In the genomic region with DNA sequence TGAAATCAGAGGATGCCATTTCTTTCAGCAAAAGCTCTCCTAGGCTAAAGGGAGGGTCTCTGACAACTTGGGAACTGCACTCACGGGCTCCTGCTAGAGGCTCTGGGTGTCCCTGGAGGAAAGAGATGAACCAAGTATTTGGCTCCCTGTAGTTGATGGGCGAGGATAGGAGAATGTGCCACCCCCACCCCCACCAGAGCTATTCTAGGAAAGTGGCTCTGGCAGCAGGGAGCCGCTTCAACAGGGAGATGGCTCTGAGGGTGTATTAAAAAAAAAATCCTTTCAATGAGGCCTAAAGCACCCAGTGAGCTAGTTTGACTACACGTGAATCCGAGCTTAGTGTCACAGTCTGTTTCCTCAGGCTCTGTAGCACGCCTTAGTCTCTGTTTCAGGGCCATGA, we compare ENCODE assay signal across 18 mouse cellular contexts. TPM values are rescaled to one million over a fixed set of nuclear protein-coding genes. Genes with fewer than 3 reads are reported as not detected.
DNase-seq lines count a peak whose midpoint lies in the region; ATAC-seq and TF ChIP-seq lines count a peak whose summit lies in the region.
"Had no signal": no experiment of that assay in that cellular context is flagged by ENCODE, and none has a peak within 500 bp of the region (broad histone marks: within the 10 kb centered on the region; RNA-seq: fewer than 3 reads in every experiment).

No protein-coding gene starts in this region.

- peak overlapping the region; percentile 82 for H3K27ac ChIP-seq in left cerebral cortex, adult 2 months
- H3K27ac ChIP-seq: embryonic facial prominence, embryonic 15.5 days; forebrain, embryonic 13.5 days; hindbrain, postnatal 0 days; midbrain, embryonic 12.5 days had no signal

- TF ChIP-seq CTCF in left cerebral cortex, adult 2 months (IDR thresholded peaks at IDR 0.05), result no peak; the same call in 1 of the 2 replicates

- ATAC-seq in frontal cortex, adult (ENCODE audit: low TSS enrichment), result peak; percentile 92
- ATAC-seq: activated CD4-positive, CD25-positive, alpha-beta regulatory T cell, adult 4 months; forebrain, embryonic 13.5 days; hindbrain, postnatal 0 days had no signal

- H3K4me3 ChIP-seq in left cerebral cortex, adult 2 months, result no peak overlapping the region
- H3K4me3 ChIP-seq: embryonic facial prominence, embryonic 15.5 days; forebrain, embryonic 13.5 days; midbrain, embryonic 12.5 days had no signal

- intact Hi-C loops in left cerebral cortex, adult 2 months (cut with DNase I), result loop anchor here (2.0 kb wide), 1 partner anchor 24 kb away; no protein-coding TSS in a partner anchor
- intact Hi-C loops in left cerebral cortex, postnatal 14 days (cut with DNase I), result no loop called here

- DNase-seq in left cerebral cortex, adult 2 months (ENCODE audit: extremely low spot score in 1 of 2, low spot score in 2 of 2), result peak; percentile 26 to 32
- no peak for DNase-seq in left cerebral cortex, adult 11 months (ENCODE audit: low spot score)
- DNase-seq in left cerebral cortex, postnatal 14 days (ENCODE audit: low spot score in 2 of 2), result peak; percentile 50 to 75
- peak; percentile 44 for DNase-seq in right cerebral cortex, postnatal 25 days
- DNase-seq in gastrocnemius, adult 18-20 months (ENCODE audit: low spot score), result no peak
- DNase-seq in testis, postnatal 14 days (ENCODE audit: low spot score), result no peak
- DNase-seq in thymus, postnatal 14 days, result no peak
- DNase-seq: gastrocnemius, postnatal 25 days; heart, postnatal 14 days; kidney, adult 8-10 months; lung, postnatal 14 days; spleen, adult 18-20 months had no signal

RNA-seq across cellular contexts. Expression of a gene that starts 29.1 kb away (rescaled TPM):
- 100 to 1,000 TPM; 167 to 182 TPM for total RNA-seq in left cerebral cortex, adult 2 months (2021)
- total RNA-seq in left cerebral cortex, postnatal 14 days (2021), result 100 to 1,000 TPM; 155 to 156 TPM
- total RNA-seq in gastrocnemius, adult 18-20 months (2021), result 10 to 100 TPM; 56.1 to 62.5 TPM

Comparison
In these comparisons a context has a peak if more than half of its experiments do, and no peak if none do; other contexts are left out.
1. DNase-seq: peak in left cerebral cortex, adult 2 months (2 of 2), left cerebral cortex, postnatal 14 days (2 of 2) and right cerebral cortex, postnatal 25 days (single experiment); none in left cerebral cortex, adult 11 months (single experiment), gastrocnemius, adult 18-20 months (single experiment), testis, postnatal 14 days (single experiment) and thymus, postnatal 14 days (single experiment).